ENCODE assay signal across 10 mouse cellular contexts in genomic region chr11:33912151-33912571, GRCm38 (mm10). TPM values are rescaled to one million over a fixed set of nuclear protein-coding genes. Genes with fewer than 3 reads are reported as not detected.
DNase-seq lines count a peak whose midpoint lies in the region; ATAC-seq lines count a peak whose summit lies in the region.
"Had no signal": no experiment of that assay in that cellular context is flagged by ENCODE, and none has a peak within 500 bp of the region (broad histone marks: within the 10 kb centered on the region; RNA-seq: fewer than 3 reads in every experiment).

No protein-coding gene starts in this region.

- 0 out of 2 replicates have a peak, but pooled peaks cover 2% of the 10 kb centered on the region for H3K27me3 ChIP-seq in heart, embryonic 16.5 days (ENCODE audit: control insufficient read depth, insufficient read depth, low read length)
- H3K27me3 ChIP-seq in limb, embryonic 13.5 days: peaks cover 3% of the 10 kb centered on the region; the same call in 1 of the 2 replicates
- H3K27me3 ChIP-seq: liver, embryonic 15.5 days had no signal

- no peak overlapping the region for H3K4me2 ChIP-seq in heart, embryonic 16.5 days (ENCODE audit: low read depth, low read length)
- peak overlapping the region; percentile 21; the same call in 1 of the 2 replicates for H3K4me2 ChIP-seq in limb, embryonic 13.5 days (replicated peaks)
- H3K4me2 ChIP-seq: liver, embryonic 15.5 days had no signal

- 0 out of 2 replicates have a peak, but pooled peaks cover under 1% of the 10 kb centered on the region for H3K9me3 ChIP-seq in heart, embryonic 16.5 days (replicated peaks; ENCODE audit: control insufficient read depth, low read length)
- 0 out of 2 replicates have a peak, but pooled peaks cover under 1% of the 10 kb centered on the region for H3K9me3 ChIP-seq in limb, embryonic 13.5 days
- H3K9me3 ChIP-seq: liver, embryonic 15.5 days had no signal

- 14% methylated on average over 2 of the region's 2 CpGs for WGBS in heart, embryonic 16.5 days
- WGBS in limb, embryonic 13.5 days: 0% methylated on average over 2 of the region's 2 CpGs

- no peak for DNase-seq in heart, adult 9 months (ENCODE audit: low spot score in 2 of 2)
- DNase-seq in retina, postnatal 1 day: peak; percentile 42
- DNase-seq in retina, embryonic 14.5 days (ENCODE audit: low spot score): no peak
- no peak for DNase-seq in thymus, postnatal 4 days
- DNase-seq in right cerebral cortex, postnatal 10 days (ENCODE audit: low spot score in 2 of 2): no peak
- DNase-seq in embryo, embryonic 10 days (ENCODE audit: low spot score): no peak
- DNase-seq: right cerebral cortex, postnatal 14 days had no signal

- H3K4me1 ChIP-seq in heart, embryonic 16.5 days (ENCODE audit: control insufficient read depth, insufficient read depth, low read length): 0 out of 2 replicates have a peak, but pooled peaks cover 3% of the 10 kb centered on the region
- H3K4me1 ChIP-seq in limb, embryonic 13.5 days: peaks cover 32% of the 10 kb centered on the region
- H3K4me1 ChIP-seq: liver, embryonic 15.5 days had no signal

- no peak overlapping the region for H3K27ac ChIP-seq in heart, embryonic 16.5 days (ENCODE audit: low read length)
- peak overlapping the region; percentile 33; the same call in 1 of the 2 replicates for H3K27ac ChIP-seq in limb, embryonic 13.5 days
- H3K27ac ChIP-seq: liver, embryonic 15.5 days had no signal

- ATAC-seq in heart, embryonic 16.5 days (replicated peaks; ENCODE audit: extremely low read depth, insufficient read depth, low FRiP score): peak; percentile 68
- ATAC-seq in limb, embryonic 13.5 days (ENCODE audit: low FRiP score, low read depth): peak; percentile 74

- no peak overlapping the region for H3K9ac ChIP-seq in heart, embryonic 16.5 days (ENCODE audit: low read length)
- H3K9ac ChIP-seq in limb, embryonic 13.5 days: no peak overlapping the region
- H3K9ac ChIP-seq: liver, embryonic 15.5 days had no signal

- no peaks in the 10 kb centered on the region for H3K36me3 ChIP-seq in heart, embryonic 16.5 days (ENCODE audit: control insufficient read depth, insufficient read depth)
- H3K36me3 ChIP-seq in limb, embryonic 13.5 days: no peaks in the 10 kb centered on the region
- H3K36me3 ChIP-seq: liver, embryonic 15.5 days had no signal

- no peak overlapping the region for H3K4me3 ChIP-seq in heart, embryonic 16.5 days (ENCODE audit: low read length)
- H3K4me3 ChIP-seq in limb, embryonic 13.5 days: no peak overlapping the region
- H3K4me3 ChIP-seq: liver, embryonic 15.5 days had no signal

RNA-seq across cellular contexts. Expression of gene Kcnmb1, which starts 50.7 kb away (rescaled TPM):
- 0.83 and 1.0 TPM in 2 replicates for polyA plus RNA-seq in heart, embryonic 16.5 days (2015; fragmentation: Nextera tagmentation; extraction: Ambion mirVana)
- 0.10 and 0.14 TPM in 2 replicates for polyA plus RNA-seq in limb, embryonic 13.5 days (2015; fragmentation: Nextera tagmentation; extraction: Ambion mirVana)
- polyA plus RNA-seq: liver, embryonic 15.5 days had no signal
